Mouse (Mus musculus): ENCODE data around the gene Zg16.
"Not testable (repeated sequence)": the region's sequence is repeated elsewhere in the genome, so short reads cannot be mapped to it uniquely, and the experiment has no call there.

The Zg16 gene

DNA sequence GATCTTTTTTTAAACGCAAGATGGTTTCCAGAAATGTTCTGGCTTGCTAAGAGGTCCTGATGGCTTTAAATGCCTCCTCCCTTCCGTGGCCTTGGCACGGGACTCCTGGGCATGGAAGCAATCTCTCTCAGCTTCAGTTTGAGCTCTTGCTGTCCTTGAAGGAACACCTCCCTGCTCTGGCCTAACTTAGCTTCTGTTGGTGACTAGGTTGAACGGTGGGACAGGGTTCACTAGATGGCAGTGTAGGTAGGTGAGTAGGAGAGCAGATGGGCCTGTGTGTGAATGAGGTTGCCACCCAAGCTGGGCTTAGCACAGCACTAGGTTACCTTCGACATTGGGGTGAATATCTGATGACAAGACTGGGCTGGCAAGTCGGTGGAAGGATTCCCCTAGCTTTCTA is 16.8 kb upstream of the Zg16 start:
- DNase-seq = peak; percentile 52 to 67

GRCm38 (mm10) chr7:127102148-127102547 is 15.0 kb upstream of the Zg16 start:
- DNase-seq = peak in 1 of 2 experiments; percentile 56

DNA sequence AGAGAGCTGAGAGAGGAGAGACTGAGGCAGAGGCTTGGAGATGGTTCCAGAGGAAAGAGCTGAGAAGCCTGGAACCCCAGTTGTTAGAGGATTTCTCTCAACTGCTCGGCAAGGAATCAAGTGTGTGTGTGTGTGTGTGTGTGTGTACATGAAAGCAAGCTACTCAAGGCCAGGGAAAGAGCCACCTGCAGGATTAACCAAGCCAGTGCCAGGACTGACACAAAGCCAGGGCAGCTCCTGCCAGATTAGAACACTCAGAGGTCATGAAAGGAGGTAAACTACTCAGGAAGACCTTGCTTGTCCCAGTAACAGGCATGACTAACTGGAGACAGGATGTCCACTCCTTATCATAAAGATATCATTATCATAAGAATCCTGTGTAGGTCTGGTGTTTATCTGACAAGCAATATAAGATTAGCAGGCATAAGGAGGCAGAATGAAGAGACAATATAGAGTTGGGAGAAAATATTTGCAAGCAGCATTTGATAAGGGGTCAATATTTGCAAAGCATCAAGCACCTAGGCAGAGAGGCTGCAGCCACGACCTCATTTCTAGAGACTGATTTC is 14.4 kb upstream of the Zg16 start:
- no peak for DNase-seq

DNA sequence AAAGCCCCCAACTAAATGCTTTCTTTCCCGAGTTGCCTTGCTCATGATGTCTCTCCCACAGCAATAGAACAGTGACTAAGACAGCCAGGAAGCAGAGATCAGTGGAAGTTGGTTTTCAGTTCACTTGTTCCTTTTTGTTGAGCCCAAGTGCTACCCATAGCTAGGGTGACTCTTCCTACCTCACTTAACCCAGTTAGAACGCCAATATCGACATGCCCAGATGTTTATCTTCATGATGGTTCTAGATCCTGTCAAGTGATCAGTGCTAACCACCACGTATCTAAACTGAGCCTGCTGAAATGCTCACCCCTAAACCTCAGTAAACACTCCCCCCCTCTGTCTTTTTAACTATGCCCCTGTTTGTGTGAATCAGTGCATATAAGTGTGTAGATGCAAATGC is 12.4 kb upstream of the Zg16 start:
- DNase-seq = no peak

DNA sequence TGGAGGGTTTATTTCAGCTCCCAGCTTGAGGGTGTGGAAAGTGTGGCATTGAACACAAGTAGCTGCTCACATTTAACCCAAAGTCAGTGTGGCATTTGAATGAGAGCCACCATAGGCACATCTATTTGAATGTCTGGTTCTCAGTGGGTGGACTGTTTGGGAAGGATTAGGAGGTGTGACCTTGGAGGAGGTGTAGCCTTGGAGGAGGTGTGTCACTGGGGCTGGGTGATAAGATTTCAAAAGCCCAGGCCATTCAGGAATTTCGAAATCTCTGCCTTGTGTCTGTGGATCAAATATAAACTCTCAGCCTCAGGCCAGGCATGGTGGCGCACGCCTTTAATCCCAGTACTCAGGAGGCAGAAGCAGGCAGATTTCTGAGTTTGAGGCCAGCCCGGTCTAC is 11.8 kb upstream of the Zg16 start:
- no peak for DNase-seq

GRCm38 (mm10) chr7:127098521-127098920 is 11.4 kb upstream of the Zg16 start:
- DNase-seq = no peak

GRCm38 (mm10) chr7:127096456-127096855 is 9.3 kb upstream of the Zg16 start:
- DNase-seq = no peak

DNA sequence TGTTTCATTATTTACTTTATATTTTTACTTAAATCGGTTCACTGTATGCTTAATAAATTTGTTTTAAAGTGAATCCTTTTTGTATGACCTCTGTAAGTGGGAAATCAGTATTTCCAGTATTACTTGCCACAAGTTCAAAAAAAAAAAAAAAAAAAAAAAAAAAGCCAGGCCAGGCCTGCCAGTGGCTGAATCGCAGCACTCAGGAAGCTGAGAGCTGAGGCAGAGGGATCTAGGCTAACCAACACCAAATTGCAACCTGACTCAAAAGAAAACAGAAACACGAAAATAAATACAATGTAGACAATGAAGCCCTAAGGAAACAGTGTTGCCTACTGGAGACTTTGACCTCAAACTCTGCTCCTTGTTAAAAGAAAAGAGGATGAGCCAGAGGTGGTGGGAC is 6.8 kb upstream of the Zg16 start:
- no peak for DNase-seq

- peak; percentile 95 to 96 for DNase-seq
Measured at GRCm38 (mm10) chr7:127091114-127091896, 4.2 kb upstream of the Zg16 start, which contains the start of gene AI467606. AI467606 (plus strand) TSS chr7:127091359.

DNA sequence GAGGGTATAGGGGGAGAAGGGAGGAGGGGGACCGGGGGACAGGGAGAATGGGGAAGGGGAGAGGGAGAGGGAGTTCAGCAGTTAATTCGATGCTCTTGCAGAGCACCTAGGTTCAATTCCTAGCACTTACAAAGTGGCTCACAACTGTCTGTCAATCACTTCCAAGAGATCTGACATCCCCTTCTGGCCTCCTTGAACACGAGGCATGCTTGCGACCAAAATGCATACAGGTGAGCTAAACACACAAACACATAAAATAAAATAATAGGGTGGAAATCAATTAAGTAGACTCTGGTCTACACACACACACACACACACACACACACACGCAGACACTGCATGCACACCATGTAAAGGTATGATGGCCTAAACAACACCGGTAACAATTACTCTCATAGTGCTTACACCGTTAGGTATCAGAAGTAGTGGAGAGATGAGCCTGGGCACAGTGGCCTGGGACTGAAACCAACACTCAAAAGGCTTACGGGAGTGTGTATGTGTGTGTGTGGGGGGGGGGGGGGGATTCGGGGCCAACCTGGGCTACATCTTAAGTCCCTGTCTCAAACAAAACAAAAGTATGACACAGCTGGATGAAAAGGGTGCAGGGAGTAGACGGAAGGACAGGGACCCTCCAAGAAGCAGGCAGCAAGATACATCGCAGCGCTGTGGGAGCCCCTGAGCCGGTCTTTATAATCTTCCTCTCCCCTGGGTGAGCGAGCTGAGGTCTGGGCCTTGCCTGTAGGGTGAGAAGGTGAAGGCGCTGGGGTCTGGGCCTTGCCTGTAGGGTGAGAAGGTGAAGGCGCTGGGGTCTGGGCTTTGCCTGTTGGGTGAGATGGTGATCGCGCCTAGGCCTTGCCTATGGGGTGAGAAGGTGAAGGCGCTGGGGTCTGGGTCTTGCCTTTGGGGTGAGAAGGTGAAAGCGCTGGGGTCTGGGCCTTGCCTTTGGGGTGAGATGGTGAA is 3.3 kb upstream of the Zg16 start:
- peak in 1 of 2 experiments; percentile 37 for DNase-seq

- peak; percentile 63 to 66 for DNase-seq
Measured at GRCm38 (mm10) chr7:127088901-127089845, 2.0 kb upstream of the Zg16 start.

GRCm38 (mm10) chr7:127088083-127088482 is 955 bp upstream of the Zg16 start:
- DNase-seq = no peak

- not testable (repeated sequence) for DNase-seq
Measured at GRCm38 (mm10) chr7:127085751-127086150, 1.4 kb downstream of the Zg16 start.

DNA sequence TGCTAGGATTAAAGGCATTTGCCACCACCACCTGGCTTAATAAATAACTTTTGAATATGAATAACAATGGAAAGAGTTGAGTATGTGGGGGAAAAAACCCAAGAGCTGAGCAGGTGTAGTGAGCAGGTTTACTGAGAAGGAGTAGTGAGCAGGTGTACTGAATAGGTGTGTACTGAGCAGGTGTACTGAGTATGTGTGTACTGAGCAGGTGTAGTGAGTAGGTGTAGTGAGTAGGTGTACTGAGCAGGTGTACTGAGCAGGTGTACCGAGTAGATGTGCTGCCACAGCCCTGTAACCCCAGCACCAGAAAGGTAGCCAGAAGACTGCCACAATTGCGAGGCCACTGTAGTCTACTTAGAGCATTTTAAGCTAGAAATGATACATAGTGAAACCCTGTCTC is 2.3 kb downstream of the Zg16 start:
- DNase-seq = no peak

GRCm38 (mm10) chr7:127083689-127084088 is 3.4 kb downstream of the Zg16 start:
- no peak for DNase-seq

- no peak for DNase-seq
Measured at GRCm38 (mm10) chr7:127082995-127083394, 4.1 kb downstream of the Zg16 start.

DNA sequence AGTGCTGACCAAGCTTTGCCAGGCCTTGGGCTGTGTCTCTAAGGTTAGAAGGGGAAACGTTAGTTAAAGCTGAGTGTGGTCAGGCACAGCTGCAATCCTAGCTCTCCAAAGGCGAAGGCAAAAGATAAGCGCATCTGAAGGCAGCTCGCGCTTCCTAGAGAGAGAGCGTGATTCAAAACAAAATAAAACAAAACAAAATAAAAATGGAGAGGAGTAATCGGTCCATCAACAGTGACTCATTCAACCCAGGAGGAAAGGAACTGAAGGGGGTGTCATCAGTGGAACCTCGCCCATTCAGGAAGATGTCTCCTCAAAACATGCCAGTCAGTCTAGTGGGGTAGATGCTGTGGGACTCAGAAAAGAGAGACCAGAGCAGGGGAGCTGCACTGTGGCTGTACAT is 4.9 kb downstream of the Zg16 start:
- DNase-seq = no peak

GRCm38 (mm10) chr7:127080045-127080444 is 7.1 kb downstream of the Zg16 start:
- DNase-seq = no peak

GRCm38 (mm10) chr7:127077692-127078091 is 9.4 kb downstream of the Zg16 start:
- DNase-seq = peak; percentile 49 to 61

- no peak for DNase-seq
Measured at GRCm38 (mm10) chr7:127076188-127076587, 10.9 kb downstream of the Zg16 start.

DNA sequence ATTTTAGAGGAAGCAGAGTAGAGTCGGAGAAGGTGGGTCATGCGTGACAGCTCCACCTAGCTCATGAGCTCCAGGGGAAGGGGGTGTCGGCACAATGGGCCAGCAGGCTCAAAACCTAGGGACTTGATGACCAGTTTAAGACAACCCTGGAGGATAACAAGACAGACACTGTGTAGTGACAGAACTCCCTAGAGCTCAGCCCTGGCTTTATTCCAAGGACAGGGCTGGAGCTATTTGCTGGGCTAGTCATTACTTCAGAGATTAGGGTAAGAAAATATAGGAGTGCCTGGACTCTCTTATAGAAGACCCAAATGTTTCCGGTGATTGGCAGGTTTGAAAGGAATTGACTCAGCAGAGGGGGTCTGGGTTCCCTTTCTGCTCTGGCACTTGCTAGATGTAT is 13.9 kb downstream of the Zg16 start:
- no peak for DNase-seq

DNA sequence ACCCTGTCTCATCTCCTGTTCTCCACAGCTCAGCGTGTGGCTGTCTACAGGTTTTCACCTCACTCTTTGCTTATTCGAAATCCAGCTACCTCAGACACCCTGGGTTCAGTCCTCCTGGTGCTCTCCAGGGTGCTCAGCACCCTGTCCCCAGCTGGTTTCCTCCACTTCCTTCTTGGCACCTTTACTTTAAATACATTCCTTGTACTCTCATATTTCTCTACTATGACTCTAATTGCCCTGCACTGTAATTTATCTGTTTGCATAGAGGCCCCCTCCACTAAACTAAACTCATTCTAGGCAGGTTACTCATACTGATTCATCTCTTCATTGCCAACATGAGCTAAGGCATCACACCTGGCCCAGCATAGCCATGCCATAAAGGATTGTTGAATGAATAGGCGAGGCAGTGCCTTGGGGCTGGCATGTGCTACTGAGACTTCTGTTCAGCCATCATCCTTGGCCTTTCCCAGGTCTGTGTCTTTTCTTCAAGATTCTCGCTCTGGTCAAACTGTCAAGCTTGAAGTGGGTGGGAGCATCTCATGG is 16.2 kb downstream of the Zg16 start:
- no peak for DNase-seq
